Mouse (Mus musculus) brown adipose tissue, adult 24 weeks (tissue): ENCODE data around the gene Fbxo24. TPM values are rescaled to one million over a fixed set of nuclear protein-coding genes. Genes with fewer than 3 reads are reported as not detected.

Experiments used
- H3K27ac ChIP-seq: fragments of 200-500 bp; replicated peaks from 2 replicates; pipeline ENCODE4 v1.5.1; 2012; ENCODE audit warnings: low read depth, mild to moderate bottlenecking, low read length
- H3K4me1 ChIP-seq: fragments of 200-500 bp; 2 replicates; pipeline ENCODE4 v1.6.1; 2012; ENCODE audit warnings: low read length, mixed read lengths; ENCODE audit not compliant: control insufficient read depth, insufficient read depth, insufficient read length
- H3K4me3 ChIP-seq: fragments of 200-500 bp; 2 replicates; pipeline ENCODE4 v1.5.1; 2012; ENCODE audit warnings: low read depth, mild to moderate bottlenecking, low read length, moderate library complexity; ENCODE audit not compliant: insufficient read depth
- polyA plus RNA-seq: library from polyadenylated mRNA; stranded (reverse); fragments of >200 nt; gene quantifications from 2 replicates; pipeline ENCODE4 v1.2.4, GENCODE M21; 2012; ENCODE audit not compliant: missing spikeins, insufficient read depth, insufficient read length

The Fbxo24 gene
- not detected in 2 replicates for polyA plus RNA-seq

DNA sequence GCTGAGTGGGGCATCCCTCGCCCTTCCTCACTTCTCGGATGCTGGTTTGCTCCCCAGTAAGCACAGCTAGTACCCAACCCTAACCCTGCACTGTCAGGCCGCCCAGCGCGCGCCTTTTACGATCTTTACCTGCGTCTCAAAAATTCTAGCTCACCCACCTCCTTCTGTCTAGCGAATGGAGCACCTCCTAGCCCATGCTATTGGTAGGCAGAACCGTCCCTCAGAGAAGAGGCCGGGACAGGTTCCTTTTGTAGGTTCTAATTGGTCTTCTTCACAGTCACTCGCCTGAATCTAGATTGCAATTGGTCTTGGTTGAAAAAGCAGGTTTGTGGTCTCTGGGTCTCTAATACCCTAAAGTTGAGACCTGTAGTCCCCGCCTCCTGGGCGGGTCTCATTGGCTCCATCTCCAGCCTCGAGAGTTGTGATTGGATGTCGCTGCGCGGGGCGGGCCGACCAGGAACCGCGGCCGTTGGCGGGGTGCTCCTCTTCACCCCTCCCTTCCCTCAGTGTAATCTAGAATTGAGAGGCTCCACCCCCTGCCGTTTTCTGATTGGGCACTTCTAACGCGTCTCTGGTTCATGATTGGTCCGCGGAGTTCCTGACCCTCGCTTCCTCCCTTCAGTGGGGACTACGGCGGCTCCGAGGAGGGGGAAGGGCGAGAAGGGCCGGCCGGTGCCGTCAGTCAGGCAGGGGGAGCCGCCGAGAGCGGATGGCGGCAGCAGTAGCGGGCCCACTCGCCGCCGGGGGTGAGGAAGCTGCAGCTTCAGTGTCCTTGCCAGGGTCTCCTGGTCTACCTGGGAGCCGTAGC, at the start of gene Fbxo24, which contains the start of the genes Lrch4 and Gm20605:
TSS of gene Fbxo24 (minus strand) at position 505 of the 808 bp plus-strand sequence.
TSS of gene Lrch4 (plus strand) at position 624 of the 808 bp plus-strand sequence.
TSS of gene Gm20605 (plus strand) at position 678 of the 808 bp plus-strand sequence.
- H3K27ac ChIP-seq, result peak within 1 kb of the TSS; percentile 88
- H3K4me3 ChIP-seq, result peak within 1 kb of the TSS; percentile 82
- peaks cover 16% of the 10 kb centered on the region for H3K4me1 ChIP-seq

DNA sequence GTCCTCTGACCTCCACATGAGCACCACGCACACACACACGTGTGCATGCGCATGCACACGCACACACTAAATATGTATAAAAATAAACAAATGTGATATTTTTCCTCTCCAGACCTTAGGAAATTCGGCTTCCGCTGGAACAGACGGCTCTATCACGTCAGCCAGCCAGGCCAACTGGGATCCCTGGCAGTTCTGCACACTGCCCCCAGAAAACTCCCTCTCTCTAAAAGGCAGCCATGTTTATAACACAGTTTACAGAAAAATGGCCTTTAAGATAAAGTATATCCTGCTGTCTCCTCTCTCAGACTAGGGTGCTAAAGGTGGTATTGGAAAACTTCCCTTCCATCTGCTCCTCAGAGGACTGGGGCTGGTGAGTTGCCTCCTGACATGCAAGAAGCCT, 49.1 kb upstream of the Fbxo24 start:
- Histone ChIP-seq H3K4me3 (no peak overlapping the region), H3K4me1 (0 out of 2 replicates have a peak, but pooled peaks cover 3% of the 10 kb centered on the region), H3K27ac (no peak overlapping the region)

DNA sequence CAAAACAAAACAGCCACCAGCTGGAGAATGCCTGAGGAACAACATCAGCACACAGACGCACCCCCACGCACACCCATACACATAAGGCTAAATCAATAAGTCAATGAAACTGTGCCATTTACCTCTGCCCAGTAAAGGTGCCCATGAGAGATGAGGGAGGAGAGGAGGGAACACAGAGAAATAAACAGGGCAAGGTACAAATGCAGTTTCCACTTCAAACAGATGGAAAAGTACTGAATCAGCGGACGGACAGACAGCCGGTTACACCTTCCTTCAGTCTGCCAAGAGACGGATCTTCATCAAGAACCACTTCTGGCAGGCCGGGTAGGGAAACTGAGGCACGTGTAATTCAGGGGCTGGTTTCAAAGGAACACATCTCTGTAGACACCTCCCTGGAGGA, 46.0 kb upstream of the Fbxo24 start:
- H3K4me1 ChIP-seq, result peaks cover 23% of the 10 kb centered on the region; the same call in 1 of the 2 replicates
- no peak overlapping the region for H3K4me3 ChIP-seq
- H3K27ac ChIP-seq, result no peak overlapping the region

GRCm38 (mm10) chr5:137673015-137673414, 44.2 kb upstream of the Fbxo24 start:
- Histone ChIP-seq H3K4me1 (peaks cover 26% of the 10 kb centered on the region; the same call in 1 of the 2 replicates), H3K27ac (peak overlapping the region; percentile 97), H3K4me3 (no peak overlapping the region)

- peaks cover 26% of the 10 kb centered on the region; the same call in 1 of the 2 replicates for H3K4me1 ChIP-seq
- H3K27ac ChIP-seq, result peak overlapping the region; percentile 97
- no peak overlapping the region for H3K4me3 ChIP-seq
Measured at GRCm38 (mm10) chr5:137672361-137672760, 43.6 kb upstream of the Fbxo24 start.

DNA sequence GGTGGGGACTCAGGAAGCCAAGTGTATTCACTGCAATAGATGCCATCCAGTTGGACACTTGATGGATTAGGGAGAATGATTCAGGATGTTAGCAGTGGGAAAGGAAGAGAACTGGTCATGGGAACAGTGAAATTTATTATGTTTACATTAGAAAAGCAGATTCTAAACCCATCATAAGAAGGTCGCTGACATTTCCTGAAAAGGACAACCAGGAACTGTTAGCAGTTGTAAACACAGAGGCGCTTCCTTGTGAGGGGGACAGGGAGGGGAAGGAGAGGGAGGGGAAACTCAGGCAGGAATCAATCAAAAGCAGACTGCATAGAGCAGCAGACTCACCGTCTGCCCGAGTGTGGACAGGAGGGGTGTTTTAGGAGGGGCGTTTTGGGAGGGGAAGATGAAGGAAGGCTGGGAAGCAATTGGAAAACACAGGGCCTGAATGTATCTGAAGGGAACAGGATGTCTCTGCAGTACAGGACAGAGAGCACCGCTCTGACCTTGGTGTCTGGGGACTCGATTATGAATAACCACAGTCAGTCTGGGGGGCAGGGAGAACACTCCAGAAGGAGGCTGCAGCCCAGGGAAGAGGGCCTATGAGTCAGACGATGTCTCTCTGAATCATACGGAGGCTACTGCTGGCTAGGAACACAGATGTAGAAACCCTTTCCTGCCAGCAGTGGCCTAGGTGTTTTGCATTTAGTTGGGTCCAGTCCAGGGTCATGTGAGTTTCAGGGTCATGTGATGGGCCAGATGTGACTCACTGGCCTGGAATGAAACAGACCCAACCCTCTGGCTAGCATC, 42.8 kb upstream of the Fbxo24 start:
- H3K27ac ChIP-seq, result peak overlapping the region; percentile 97
- H3K4me3 ChIP-seq, result no peak overlapping the region
- H3K4me1 ChIP-seq, result peaks cover 26% of the 10 kb centered on the region; the same call in 1 of the 2 replicates

GRCm38 (mm10) chr5:137670240-137670639, 41.4 kb upstream of the Fbxo24 start:
- H3K27ac ChIP-seq, result peak overlapping the region; percentile 97
- peaks cover 26% of the 10 kb centered on the region; the same call in 1 of the 2 replicates for H3K4me1 ChIP-seq
- H3K4me3 ChIP-seq, result no peak overlapping the region

DNA sequence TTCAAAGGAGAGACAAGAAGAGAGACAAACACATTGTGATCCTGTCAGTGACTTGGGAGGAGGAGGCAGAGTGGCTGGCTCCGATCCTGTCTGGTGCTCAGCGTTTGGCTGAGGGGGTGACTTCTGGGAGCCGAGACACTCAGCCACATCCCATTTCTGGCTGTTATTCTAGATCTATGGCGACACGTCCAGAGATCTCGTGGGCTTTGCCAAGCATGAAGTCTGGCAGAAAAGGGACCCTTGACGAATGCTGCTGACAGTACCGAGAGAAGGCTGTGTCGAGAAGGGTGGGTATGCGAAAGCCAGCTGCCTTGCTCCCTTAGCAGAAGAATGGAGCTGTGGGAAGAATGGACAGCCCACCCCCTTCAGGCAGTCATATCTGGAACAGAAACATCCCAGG, 40.2 kb upstream of the Fbxo24 start:
- Histone ChIP-seq H3K27ac (peak overlapping the region; percentile 50), H3K4me3 (no peak overlapping the region), H3K4me1 (peaks cover 26% of the 10 kb centered on the region; the same call in 1 of the 2 replicates)

GRCm38 (mm10) chr5:137663057-137663456, 34.3 kb upstream of the Fbxo24 start:
- H3K4me3 ChIP-seq, result no peak overlapping the region
- H3K27ac ChIP-seq, result no peak overlapping the region
- H3K4me1 ChIP-seq, result peaks cover 8% of the 10 kb centered on the region; the same call in 1 of the 2 replicates

GRCm38 (mm10) chr5:137660064-137660688, 31.4 kb upstream of the Fbxo24 start:
- H3K4me3 ChIP-seq, result no peak overlapping the region
- H3K27ac ChIP-seq, result peak overlapping the region; percentile 44
- peaks cover 8% of the 10 kb centered on the region; the same call in 1 of the 2 replicates for H3K4me1 ChIP-seq

DNA sequence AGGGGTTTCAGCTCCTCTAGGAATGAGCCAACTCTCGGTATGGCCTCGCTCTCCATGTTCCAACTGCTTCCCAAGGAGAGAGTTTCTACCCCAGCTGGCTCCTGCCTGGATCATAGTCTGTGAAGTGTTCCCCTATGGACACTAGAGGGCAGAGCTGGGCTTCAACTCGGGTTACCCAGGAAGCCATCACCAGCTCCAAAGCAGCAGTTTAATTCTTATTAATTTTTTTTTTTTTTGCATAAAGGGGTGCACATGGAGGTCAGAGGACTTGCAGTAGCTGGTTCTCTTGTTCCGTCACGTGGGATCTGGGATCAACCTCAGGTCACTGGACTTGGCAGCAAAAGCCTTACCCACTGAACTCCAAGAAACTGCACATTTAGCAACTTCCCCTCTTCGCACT, 28.2 kb upstream of the Fbxo24 start:
- Histone ChIP-seq H3K27ac (no peak overlapping the region), H3K4me3 (no peak overlapping the region), H3K4me1 (peaks cover 8% of the 10 kb centered on the region; the same call in 1 of the 2 replicates)

GRCm38 (mm10) chr5:137654746-137655145, 25.9 kb upstream of the Fbxo24 start:
- no peak overlapping the region for H3K4me3 ChIP-seq
- no peak overlapping the region for H3K27ac ChIP-seq
- peaks cover 2% of the 10 kb centered on the region; the same call in 1 of the 2 replicates for H3K4me1 ChIP-seq

DNA sequence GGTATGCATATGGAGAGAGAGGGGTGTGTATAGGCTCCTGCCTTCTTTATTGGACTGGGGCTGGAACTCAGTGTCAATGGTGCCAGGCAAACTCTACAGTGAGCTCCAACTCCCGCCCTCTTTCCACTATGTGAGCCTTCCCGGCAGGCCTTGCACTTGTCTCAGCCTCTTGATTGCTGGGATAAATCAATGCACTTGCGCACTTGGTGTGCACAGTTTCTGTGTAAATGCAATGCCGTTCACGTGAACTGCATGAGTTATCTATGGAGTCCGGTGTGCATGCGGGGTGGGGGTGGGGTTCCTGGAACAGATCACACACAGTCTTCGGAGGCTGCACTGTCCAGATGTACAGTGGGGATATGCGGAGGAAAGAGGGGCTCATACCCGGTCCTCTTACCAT, 24.6 kb upstream of the Fbxo24 start:
- Histone ChIP-seq H3K27ac (no peak overlapping the region), H3K4me3 (no peak overlapping the region), H3K4me1 (peaks cover 6% of the 10 kb centered on the region; the same call in 1 of the 2 replicates)

GRCm38 (mm10) chr5:137652474-137652873, 23.7 kb upstream of the Fbxo24 start:
- H3K27ac ChIP-seq, result peak overlapping the region; percentile 57
- H3K4me1 ChIP-seq, result peaks cover 6% of the 10 kb centered on the region; the same call in 1 of the 2 replicates
- no peak overlapping the region for H3K4me3 ChIP-seq
